Mouse (Mus musculus) limb, embryonic 11.5 days (tissue): ENCODE results near the gene Olfr374. TPM values are rescaled to one million over a fixed set of nuclear protein-coding genes. Genes with fewer than 3 reads are reported as not detected.

Source experiments
- ATAC-seq: fragments of 200-750 bp; cut with Nextera tagmentation; 2 replicates; pipeline ENCODE4 v1.8.0; 2017; ENCODE audit warnings: low read depth; ENCODE audit not compliant: insufficient number of reproducible peaks, low FRiP score, low TSS enrichment
- DNase-seq: peaks from one replicate; pipeline ENCODE4 v3.0.0-alpha.2; 2015; ENCODE audit warnings: low spot score
- H3K27ac ChIP-seq: fragments of 300-500 bp; sonication (generic); replicated peaks from 2 replicates; pipeline ENCODE4 v1.5.1; 2014; ENCODE audit warnings: low read depth, mild to moderate bottlenecking, low read length
- H3K27me3 ChIP-seq: fragments of 300-500 bp; sonication (generic); 2 replicates; pipeline ENCODE4 v1.6.1; 2014; ENCODE audit warnings: mild to moderate bottlenecking, low read length, mixed read lengths; ENCODE audit not compliant: control insufficient read depth, insufficient read depth
- H3K36me3 ChIP-seq: fragments of 300-500 bp; sonication (generic); 2 replicates; pipeline ENCODE4 v1.6.1; 2014; ENCODE audit warnings: mild to moderate bottlenecking, low read length, moderate library complexity, mixed read lengths; ENCODE audit not compliant: control insufficient read depth, insufficient read depth
- H3K4me1 ChIP-seq: fragments of 300-500 bp; sonication (generic); 2 replicates; pipeline ENCODE4 v1.6.1; 2014; ENCODE audit warnings: low read length, mixed read lengths; ENCODE audit not compliant: control insufficient read depth, insufficient read depth
- H3K4me2 ChIP-seq: fragments of 300-500 bp; sonication (generic); 2 replicates; pipeline ENCODE4 v1.6.1; 2014; ENCODE audit warnings: low read depth, mild to moderate bottlenecking, moderate library complexity; ENCODE audit not compliant: severe bottlenecking
- H3K4me3 ChIP-seq: fragments of 300-500 bp; sonication (generic); 2 replicates; pipeline ENCODE4 v1.5.1; 2014; ENCODE audit warnings: low read depth, low read length
- H3K9ac ChIP-seq: fragments of 300-500 bp; sonication (generic); 2 replicates; pipeline ENCODE4 v1.6.1; 2014; ENCODE audit warnings: mild to moderate bottlenecking, low read length
- H3K9me3 ChIP-seq: fragments of 300-500 bp; sonication (generic); 2 replicates; pipeline ENCODE4 v1.6.1; 2016; ENCODE audit warnings: low read length; ENCODE audit not compliant: control insufficient read depth
- WGBS: fragments of 180-500 bp; shearing (Covaris S2); extraction: QIAGEN DNeasy Blood & Tissue Kit; methylation state at CpG from one replicate; pipeline ENCODE4 v1.1.7; 2014; 5-methylcytosine and 5-hydroxymethylcytosine counted together
- polyA plus RNA-seq: library from polyadenylated mRNA; unstranded; fragments of >200 nt; fragmentation: Nextera tagmentation; extraction: Ambion mirVana; gene quantifications from 2 replicates; pipeline ENCODE4 v1.2.1, GENCODE M21; 2014

Gene Olfr374
- polyA plus RNA-seq, 1 experiment from 2014 or later, result not detected

- ATAC-seq (no peak), DNase-seq (no peak)
- no peaks in the 10 kb centered on the region for H3K36me3 ChIP-seq
- H3K4me2 ChIP-seq, result no peak overlapping the region
- H3K9ac ChIP-seq, result no peak overlapping the region
- WGBS, result 68% methylated on average over 2 of the region's 2 CpGs
- H3K4me3 ChIP-seq, result no peak overlapping the region
- H3K9me3 ChIP-seq, result no peaks in the 10 kb centered on the region
- H3K4me1 ChIP-seq, result peaks cover 3% of the 10 kb centered on the region; the same call in 1 of the 2 replicates
- H3K27ac ChIP-seq, result no peak overlapping the region
- no peaks in the 10 kb centered on the region for H3K27me3 ChIP-seq
These were observed 25.1 kb downstream of the Olfr374 start for GRCm38 (mm10) chr8:72131901-72132300.

DNA sequence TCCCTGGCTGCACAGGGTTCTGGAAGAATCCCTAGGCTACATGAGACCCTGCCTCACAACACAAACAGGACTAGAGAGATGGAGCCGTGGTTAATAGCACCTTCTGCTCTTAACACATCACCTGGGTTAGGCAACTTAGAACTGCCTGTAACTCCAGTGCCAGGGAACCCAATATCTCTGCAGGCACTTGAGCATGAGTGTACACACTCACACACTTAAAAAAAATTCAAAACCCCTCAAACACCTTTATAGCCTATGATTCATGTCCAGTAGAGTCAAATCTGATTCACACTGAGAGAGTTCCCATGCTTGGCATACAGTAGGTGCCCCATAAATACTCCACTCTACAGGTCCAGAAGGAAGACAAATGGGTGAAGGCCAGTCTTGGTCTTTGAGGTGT, 25.6 kb downstream of the Olfr374 start:
- no peak for DNase-seq
- Histone ChIP-seq H3K4me3 (no peak overlapping the region), H3K36me3 (no peaks in the 10 kb centered on the region), H3K9me3 (no peaks in the 10 kb centered on the region), H3K27me3 (no peaks in the 10 kb centered on the region), H3K4me2 (no peak overlapping the region), H3K27ac (no peak overlapping the region), H3K9ac (no peak overlapping the region), H3K4me1 (peaks cover 3% of the 10 kb centered on the region; the same call in 1 of the 2 replicates)
- ATAC-seq, result no peak
- 86% methylated on average over 1 of the region's 1 CpGs for WGBS

DNA sequence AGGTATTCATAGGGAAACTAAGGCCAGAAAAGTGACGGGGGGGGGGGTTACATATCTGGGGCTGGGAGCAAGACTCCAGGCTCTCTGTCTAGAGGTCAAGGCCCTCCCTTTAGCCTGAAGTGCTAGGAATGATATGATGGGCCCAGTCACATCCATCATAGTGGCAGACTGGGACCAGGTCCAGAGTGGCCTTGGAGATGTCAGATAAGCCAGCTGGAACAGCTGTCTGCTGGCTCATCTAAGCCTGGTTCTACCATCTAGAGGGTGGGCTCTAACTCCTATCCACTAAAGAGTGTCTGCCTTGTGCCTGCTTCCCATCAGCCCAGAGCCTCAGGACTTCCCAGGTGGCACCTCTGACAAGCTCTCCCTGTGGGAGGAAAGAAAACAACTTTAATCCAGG, 26.1 kb downstream of the Olfr374 start:
- no peak for DNase-seq
- Histone ChIP-seq H3K4me1 (peaks cover 3% of the 10 kb centered on the region; the same call in 1 of the 2 replicates), H3K9ac (no peak overlapping the region), H3K27ac (no peak overlapping the region), H3K27me3 (no peaks in the 10 kb centered on the region), H3K4me2 (no peak overlapping the region), H3K9me3 (no peaks in the 10 kb centered on the region), H3K4me3 (no peak overlapping the region), H3K36me3 (no peaks in the 10 kb centered on the region; the same call in 1 of the 2 replicates)
- 75% methylated on average over 1 of the region's 1 CpGs for WGBS
- no peak for ATAC-seq

DNA sequence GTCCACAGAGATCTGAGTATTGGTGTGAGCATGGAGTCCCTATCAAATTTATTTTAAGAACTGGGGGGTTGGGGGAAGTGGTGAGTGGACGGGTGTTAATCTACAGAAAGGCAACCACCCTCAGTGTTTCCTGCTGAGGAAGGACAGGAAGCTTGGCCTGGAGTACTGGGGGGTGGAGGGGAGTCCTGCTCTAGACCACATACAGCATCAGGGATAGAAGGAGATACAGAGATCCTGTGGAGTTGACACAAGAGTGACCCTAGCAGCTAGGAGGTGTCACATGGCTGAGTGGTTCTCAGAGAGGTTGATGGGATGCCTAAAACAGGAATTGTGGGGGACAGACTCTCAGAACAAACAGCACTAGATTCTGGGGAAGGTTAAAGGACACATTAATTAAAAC, 26.7 kb downstream of the Olfr374 start:
- H3K9ac ChIP-seq, result no peak overlapping the region
- 52% methylated on average over 1 of the region's 1 CpGs for WGBS
- peaks cover 3% of the 10 kb centered on the region; the same call in 1 of the 2 replicates for H3K4me1 ChIP-seq
- H3K27me3 ChIP-seq, result no peaks in the 10 kb centered on the region
- no peaks in the 10 kb centered on the region for H3K9me3 ChIP-seq
- DNase-seq (no peak), ATAC-seq (no peak)
- peaks cover 4% of the 10 kb centered on the region for H3K36me3 ChIP-seq
- H3K4me3 ChIP-seq, result no peak overlapping the region
- H3K4me2 ChIP-seq, result no peak overlapping the region
- no peak overlapping the region for H3K27ac ChIP-seq

- peak within 1 kb of the TSS; percentile 78 for H3K4me2 ChIP-seq
- H3K9me3 ChIP-seq, result no peaks in the 10 kb centered on the region
- H3K4me1 ChIP-seq, result peaks cover 3% of the 10 kb centered on the region; the same call in 1 of the 2 replicates
- peak within 1 kb of the TSS; percentile 98 for H3K27ac ChIP-seq
- peak; percentile 85 for ATAC-seq
- no peak for DNase-seq
- WGBS, result under 1% methylated on average over 40 of the region's 49 CpGs
- H3K36me3 ChIP-seq, result peaks cover 13% of the 10 kb centered on the region
- no peaks in the 10 kb centered on the region for H3K27me3 ChIP-seq
- H3K4me3 ChIP-seq, result peak within 1 kb of the TSS; percentile 77
- peak within 1 kb of the TSS; percentile 98 for H3K9ac ChIP-seq
These were observed 28.1 kb downstream of the Olfr374 start, which contains the start of gene Tpm4 for GRCm38 (mm10) chr8:72134756-72135445. Gene Tpm4, plus strand, starts transcription at chr8:72134975.

- Histone ChIP-seq H3K9me3 (no peaks in the 10 kb centered on the region), H3K4me1 (peaks cover 3% of the 10 kb centered on the region; the same call in 1 of the 2 replicates), H3K4me2 (peak overlapping the region; percentile 78), H3K27ac (peak overlapping the region; percentile 98), H3K36me3 (peaks cover 13% of the 10 kb centered on the region), H3K4me3 (peak overlapping the region; percentile 77), H3K9ac (peak overlapping the region; percentile 98), H3K27me3 (no peaks in the 10 kb centered on the region)
- ATAC-seq (peak; percentile 69), DNase-seq (peak; percentile 86)
- WGBS, result under 1% methylated on average over 62 of the region's 62 CpGs
These were observed 28.8 kb downstream of the Olfr374 start for GRCm38 (mm10) chr8:72135446-72136301.

DNA sequence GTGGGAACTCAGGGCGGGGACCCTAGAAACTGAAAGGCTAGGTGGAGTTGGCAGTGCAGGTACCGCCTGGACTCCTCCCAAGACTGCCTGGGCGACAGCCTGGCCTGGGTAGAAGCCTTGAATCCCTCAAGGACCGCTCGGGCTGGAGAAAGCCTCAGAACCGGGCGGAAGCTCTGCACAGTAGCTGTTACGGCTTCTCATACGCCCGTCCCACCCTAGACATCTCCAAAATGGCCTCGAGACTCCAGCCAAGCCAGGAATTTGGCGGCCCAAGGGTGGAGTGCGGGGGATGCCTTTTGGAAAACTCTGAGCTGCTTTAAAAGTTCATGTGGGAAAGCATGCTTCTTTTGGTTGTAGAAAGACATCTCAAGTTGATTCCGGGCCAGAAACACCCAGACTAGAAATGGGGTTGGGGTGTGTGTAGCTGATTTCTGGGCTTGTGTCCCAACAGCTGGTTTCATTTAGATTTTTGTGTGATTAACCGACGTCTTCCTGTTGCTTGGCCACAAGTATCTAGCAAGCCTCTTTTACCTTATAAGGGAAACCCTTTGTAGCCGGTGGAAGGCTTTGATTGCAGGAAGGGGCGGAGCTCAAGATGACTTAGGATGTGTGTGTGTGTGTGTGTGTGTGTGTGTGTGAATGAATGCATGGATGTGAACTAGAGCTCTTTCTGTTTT, 29.6 kb downstream of the Olfr374 start:
- Histone ChIP-seq H3K27me3 (no peaks in the 10 kb centered on the region), H3K27ac (peak overlapping the region; percentile 98), H3K4me1 (peaks cover under 1% of the 10 kb centered on the region; the same call in 1 of the 2 replicates), H3K4me3 (peak overlapping the region; percentile 77), H3K4me2 (peak overlapping the region; percentile 78), H3K9ac (peak overlapping the region; percentile 98), H3K9me3 (no peaks in the 10 kb centered on the region), H3K36me3 (peaks cover 16% of the 10 kb centered on the region)
- 1% methylated on average over 18 of the region's 18 CpGs for WGBS
- ATAC-seq (peak; percentile 40), DNase-seq (peak; percentile 76)

DNA sequence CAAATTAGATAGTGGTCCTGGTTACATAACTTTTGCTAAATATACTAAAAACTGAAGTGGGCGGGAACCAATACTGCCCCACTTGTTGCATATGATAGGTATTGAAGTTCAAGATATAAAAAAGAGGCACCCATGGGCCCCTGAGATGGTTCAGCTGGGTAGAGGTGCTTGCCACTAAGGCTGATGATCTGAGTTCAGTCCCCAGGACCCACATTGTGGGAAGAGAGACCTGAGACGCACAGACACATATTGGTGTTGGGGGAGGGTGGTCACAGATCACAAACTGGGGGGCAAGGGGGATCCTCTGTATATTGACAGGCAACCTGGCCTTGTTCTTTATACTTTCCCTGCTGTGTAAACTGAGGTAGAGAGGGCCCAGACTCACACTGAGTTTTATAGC, 30.6 kb downstream of the Olfr374 start:
- Histone ChIP-seq H3K9ac (no peak overlapping the region), H3K27me3 (no peaks in the 10 kb centered on the region), H3K4me3 (no peak overlapping the region), H3K9me3 (no peaks in the 10 kb centered on the region), H3K27ac (no peak overlapping the region), H3K4me1 (no peaks in the 10 kb centered on the region), H3K36me3 (peaks cover 18% of the 10 kb centered on the region), H3K4me2 (peak overlapping the region; percentile 78; the same call in 1 of the 2 replicates)
- DNase-seq (no peak), ATAC-seq (no peak)
- WGBS, result 81% methylated on average over 2 of the region's 2 CpGs
